Mouse (Mus musculus) kidney, adult 9 months (tissue): ENCODE results near the gene Cygb.

Experiments used
- DNase-seq: peaks from one replicate; pipeline ENCODE4 v3.0.0; 2022

Gene Cygb

DNA sequence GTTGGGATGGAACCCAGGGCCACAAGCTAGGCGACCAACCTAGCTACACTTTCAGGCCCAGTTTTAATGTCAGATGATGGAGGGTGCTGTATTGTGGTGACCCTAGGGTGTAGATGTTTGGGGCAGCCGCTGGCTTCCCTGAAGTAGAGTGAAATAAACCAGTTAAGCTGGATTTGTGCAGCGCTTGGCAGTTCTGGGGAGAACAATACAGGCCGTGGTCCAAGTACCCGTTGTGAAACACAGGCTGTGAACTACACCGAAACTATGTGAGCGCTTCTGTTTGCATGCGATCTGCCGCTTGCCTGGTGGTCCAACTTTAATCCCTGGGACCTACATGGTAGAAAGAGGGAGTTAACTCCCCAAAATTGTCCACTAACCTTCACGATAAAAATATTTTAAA lies 21.2 kb downstream of the Cygb start:
- DNase-seq, result no peak

DNA sequence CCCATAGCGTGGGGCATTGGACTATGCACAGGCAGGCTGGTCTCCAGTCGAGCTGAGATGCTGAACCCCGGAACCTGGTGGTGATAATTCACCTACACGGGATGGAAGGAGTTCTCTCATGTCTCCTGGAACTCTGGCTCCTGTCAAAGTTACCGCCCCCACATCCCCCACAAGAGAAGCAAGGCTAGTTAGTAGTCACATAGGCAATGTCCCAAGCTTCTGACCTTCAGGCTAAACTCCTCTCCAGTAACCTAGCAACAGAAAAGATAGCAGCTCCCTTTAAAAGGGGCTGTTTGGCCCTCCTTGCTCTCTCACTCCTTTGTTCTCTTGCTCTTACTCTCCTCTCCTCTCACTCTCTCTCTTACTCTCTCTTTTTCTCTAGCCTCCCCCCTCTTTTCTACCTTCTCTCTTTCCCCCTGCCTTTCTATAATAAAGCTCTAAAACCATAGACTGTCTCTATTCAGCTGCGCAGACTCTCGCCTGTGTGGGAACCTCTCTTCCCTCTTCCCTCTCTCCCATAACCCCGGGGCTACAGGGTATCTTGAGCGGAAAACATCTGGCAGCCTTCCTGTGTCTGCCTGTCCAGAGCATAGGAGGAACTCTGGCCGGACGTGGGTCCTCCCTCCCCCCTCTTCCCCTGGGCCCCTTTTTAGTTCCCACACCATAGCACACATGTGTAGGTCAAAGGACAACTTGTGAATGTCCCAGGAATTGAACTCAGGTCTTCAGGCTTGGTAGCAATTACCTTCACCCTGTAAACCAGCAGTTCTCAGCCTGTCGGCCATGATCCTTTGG lies 23.7 kb downstream of the Cygb start:
- no peak for DNase-seq

DNA sequence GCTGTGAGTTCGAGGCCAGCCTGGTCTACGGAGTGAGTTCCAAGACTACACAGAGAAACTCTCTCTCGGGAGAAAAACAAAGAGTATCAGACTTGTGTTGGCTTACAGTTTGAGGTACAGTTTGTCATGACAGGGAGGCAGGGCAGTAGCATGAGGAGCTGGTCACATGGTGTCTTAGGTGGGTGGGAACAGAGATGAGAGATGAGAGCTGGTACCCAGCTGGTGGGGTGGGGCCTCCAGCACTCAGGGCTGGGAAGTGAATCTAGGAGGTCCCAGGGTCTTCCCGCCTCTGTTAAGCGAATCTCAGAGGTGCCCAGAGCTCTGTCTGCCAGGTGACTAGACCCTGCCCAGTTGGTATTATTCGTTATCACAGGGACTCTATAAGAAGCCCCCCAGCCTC lies 24.6 kb downstream of the Cygb start:
- DNase-seq, result no peak

DNA sequence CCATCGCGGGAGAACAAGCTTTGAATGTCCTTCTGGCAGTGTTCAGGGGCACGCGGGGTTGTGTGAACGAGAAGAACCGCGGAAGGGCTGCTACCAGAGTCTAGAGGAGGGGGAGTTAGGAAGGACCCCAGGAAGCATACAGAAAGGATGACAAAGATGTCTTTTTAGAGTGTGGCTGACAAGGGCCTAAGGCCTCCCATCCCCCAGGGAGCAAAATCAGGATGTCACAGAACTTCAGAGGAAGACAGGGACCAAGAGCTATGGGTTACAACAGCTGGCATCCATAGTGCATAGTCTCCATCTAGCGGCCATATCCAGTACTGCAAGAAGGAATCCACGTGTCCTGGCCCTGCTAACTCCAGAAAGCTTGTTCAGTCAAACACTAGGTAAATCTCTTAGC lies 25.4 kb downstream of the Cygb start:
- DNase-seq, result peak; percentile 93

DNA sequence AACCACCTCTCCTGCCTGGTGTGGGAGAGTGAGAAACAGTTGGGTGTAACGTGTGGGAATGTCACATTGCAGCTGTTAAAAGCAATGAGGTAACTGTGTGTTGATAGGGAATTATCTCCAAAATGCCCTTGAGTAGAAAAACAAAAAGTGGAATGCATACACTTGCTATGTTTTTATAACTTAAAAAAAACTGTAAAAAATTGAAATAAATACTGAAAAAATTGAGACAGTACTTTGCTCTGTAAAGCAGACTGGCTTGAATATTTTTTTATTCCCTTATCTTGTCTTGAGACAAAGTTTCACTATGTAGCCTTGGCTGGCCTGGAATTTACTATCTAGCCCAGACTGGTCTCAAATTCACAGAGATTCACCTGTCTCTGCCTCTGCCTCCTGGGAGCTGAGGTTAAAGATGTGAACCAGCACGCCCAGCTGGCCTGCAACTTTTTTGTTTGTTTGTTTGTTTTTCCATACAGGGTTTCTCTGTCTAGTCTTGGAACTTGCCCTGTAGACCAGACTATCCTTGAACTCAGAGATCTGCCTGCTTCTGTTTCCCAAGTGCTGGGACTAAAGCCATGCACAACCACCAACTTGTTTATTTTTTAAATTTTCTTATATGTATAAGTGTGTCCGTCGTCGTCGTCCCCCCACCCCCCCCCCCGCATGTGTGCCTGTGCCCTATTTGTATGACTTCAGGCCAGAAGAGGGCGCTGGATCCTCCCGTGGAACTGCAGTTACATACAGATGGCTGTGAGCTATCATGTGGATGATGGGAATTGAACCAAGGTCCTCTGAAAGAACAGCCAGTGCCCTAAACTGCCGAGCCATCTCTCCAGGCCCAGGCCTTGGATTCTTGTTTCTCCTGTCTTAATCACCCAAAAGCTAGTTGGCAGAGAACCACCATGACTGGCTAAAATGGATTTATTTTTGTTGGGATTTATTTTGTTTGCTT lies 26.8 kb downstream of the Cygb start:
- DNase-seq, result peak; percentile 53

DNA sequence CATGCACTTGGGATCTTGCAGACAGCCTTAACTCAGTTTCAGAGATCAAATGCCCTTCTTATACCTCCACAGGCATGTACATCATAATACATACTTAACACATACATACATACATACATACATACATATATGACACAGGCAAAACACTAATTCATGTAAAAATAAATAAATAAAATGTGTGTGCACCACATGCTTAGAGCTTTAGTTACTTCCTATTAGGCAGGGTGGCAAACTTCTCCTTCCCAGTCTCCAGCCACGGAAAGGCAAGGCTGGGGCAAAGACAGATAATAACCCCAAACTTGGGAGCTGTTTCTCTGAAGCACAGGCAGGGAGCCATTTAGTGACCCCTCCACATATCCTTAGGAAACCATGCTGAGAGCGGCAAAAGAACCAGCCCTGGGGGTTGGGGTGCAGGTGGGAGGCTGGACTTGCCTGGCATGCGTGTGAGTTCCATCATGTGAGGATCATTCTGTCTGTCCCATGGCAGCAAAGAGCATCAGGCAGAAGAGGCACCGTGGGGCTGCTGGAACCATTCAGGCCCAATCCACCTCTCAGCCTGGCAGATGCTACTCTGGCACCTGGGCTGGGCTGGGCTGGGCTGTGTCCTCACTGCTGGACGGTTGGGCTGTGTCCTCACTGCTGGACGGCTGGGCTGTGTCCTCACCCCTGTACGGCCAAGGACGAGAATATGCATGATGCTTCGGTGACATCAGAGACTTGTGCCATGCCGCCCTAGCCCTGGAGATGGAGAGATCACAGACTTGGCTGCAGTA lies 27.6 kb downstream of the Cygb start, which contains the start of gene Rhbdf2:
Gene Rhbdf2 (minus strand): TSS at position 721 of the 773 bp plus-strand sequence.
- DNase-seq, result no peak

DNA sequence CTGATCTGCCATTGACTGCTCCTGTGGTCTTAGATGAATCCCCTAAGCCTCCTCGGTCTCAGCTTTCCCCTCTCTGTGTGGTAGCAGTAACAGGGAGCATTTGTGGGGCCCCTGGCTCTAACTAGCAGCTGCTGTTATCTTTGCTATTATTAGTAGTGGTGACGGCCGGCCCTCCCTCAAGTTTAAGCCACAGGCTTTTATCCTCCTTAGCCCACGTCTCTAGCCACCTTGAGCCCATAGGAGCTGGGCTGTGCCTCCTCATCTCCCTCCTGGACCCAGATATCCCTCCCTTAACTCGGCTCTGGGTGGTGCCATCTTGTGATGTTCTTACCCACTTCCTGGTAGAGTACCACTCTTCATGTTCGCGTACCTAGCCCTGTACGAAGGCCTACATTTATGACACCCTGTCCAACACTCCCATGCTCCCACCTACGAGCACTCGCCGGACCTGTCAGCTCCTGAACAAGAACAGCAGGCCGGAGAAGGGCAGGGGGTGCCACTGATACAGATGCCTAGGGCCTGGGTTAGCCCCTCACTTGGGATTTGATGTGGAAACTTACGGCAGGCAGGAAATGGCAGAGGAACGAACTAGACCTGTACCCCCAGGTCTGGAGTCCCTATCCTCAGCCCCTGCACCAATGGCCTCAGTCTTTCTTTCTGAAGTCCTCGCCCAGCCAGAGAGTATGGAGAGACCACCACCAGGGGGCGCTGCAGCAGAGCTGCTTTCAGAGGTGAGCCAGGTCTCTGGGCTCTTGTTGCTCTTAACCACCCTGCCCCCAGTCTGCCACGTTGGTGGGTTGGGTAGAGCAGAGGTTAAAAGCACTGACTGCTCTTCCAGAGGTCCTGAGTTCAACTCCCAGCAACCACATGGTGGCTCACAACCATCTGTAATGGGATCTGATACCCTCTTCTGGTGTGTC lies 28.8 kb downstream of the Cygb start:
- peak; percentile 52 for DNase-seq

DNA sequence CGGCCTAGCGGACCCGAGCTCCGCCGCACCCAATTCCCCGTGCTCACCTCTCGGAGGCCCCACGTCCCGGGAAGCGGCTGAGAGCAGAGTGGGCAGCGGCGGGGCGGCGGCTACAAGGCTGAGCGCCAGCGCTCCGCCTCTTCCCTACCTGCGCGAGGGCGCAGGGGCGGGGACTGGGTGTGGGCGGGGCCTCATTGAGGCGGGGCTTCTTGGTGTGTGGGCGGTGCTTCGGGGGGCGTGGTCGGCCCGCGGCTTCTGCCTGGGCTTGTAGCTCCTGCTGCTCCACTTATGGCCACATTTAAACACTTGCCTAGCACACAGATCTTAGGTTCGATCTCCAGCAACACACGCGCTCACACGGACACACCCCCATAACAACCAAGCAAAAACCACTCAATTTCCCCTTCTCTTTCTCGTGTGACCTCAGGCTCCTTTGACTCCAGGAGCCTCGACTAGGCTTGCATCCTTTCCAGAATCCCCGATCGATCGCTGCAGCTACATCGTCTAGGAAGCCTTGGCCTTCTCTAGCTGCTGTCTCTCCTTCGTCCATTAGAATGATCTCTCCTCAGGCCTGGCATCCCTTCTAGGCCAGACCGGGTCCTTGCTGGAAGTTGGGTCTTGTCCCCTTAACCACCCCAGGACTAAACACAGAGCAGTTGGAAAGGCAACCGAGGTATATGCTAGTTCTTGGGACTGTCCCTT lies 29.8 kb downstream of the Cygb start:
- peak; percentile 93 for DNase-seq

DNA sequence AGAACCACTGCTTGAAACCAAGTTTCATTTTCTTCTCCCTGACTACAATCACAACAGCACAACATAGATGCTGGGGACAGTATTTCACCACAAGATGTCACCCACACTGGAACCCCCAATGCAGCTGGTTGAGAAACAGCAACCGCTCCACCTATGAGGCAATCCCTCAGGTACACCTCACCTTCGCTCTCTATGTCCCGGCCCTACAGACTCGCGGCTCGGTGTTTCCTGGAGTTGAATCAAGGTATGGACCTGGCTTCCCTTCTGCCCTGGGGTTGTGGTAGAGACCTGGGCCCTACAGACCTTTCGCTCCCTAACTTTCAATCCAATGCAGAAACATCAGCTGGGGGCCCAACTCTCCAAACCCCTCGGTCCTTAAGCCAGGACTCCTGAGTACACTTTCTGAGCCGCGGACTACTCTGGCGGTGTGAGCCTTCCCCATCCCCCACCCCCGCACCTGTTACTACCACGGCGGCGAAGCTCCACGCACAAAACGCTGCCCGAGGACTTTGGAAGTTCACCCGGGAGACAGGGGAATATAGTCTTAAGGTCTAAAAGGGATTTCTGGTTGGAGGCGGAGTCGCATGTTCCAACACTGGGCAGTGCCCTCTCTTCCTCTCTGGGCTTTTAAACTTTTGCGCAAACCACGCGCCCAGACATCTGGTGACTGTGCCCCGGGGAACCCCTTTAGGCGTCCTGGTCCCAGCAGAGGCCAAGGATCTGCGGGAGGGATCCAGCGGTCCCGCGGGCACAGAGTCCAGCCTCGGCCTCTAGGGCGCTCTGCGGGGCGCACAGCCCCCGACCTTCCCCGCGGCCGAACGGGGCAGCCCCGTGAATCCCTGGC lies 30.6 kb downstream of the Cygb start:
- peak; percentile 54 for DNase-seq

DNA sequence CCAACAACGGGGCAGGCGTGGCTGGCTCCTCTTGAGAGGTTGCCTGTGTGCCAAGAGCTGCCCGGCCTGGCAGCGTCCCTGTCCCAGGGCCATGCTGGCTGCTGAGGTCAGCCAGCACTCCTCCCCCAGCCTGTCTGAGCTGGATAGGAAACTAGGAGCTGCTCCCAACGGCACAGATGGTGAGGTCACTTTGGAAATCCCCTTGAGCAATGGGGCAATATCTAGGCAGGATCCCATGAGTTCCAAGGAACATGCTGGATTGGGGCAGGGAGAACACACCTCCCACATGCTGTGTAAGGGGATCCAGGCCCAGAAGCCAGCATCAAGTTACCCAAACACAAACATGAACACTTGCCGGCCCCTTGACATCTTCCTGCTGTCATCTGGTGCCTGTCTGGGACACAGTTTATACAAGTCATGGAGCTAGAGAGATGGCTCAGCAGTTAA lies 32.8 kb downstream of the Cygb start:
- DNase-seq, result peak; percentile 86

DNA sequence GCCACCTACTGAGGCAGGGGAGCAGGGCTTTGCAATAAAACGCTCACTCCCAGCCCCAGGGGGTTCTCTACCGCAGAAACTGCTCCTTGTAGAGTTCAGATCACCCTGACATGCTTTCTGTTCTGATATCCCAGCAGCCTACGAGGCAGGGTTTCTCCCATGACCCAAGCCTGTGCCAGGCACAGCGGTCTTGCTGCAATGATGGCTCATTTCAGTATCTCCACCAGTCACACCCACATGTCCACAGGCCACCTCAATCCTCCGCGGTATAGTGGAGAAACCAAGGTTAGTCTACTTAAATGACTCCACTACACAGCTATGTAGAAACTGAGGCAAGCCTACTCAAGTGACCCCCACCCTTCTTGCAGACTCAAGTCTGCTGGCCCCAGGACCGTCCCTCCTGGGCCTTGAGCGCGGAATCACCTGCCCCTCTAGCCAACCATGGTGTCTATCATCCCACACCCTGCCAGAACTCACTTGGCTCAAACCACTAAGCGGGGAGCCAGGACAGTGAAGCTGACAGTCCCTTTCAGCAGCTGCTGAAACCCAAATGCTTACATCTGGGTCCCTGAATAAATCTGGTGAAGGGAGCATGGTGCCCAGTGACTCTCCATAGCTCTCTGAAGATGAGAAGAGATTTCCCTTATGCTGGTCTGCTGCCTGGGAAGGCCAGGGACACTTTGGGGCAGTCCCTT lies 33.4 kb downstream of the Cygb start:
- no peak for DNase-seq

DNA sequence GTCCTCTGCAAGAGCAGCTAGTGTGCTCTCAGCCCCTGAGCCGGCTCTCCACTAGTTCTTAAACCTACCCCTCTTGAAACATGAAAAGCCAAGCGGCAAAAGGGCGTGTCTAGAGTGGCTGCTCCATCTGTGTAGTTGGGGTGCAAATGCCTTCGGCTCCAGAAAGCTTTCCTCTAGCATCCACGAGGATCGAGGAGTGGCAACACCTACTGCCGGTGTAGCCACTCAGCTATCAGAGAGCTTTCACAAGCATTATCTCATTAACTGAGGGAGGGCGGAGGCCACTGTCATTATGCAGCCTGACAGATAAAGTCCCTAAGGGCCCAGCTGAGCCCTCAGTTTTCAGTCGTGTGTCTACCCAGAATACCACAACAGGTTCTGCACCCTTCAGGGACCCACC lies 34.0 kb downstream of the Cygb start:
- DNase-seq, result no peak

DNA sequence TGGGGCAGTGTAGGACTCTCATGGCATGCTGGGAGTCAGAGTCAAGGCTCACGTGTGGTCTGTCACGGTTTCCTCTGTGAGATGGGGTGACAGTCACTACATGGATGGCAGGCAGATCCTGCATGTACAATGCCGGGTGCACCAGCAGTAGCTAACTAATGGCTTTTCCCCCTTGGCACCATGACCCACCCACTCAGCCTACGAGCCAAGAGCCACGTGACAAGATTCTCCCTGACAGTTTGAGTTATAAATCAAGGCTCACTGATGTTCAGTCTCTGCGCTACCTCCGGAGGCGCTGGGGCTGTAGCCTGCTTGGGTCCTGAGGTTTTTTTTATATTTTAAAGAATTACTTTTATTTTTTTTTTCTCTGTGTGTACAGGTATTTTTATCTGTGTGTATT lies 34.6 kb downstream of the Cygb start:
- DNase-seq, result no peak

DNA sequence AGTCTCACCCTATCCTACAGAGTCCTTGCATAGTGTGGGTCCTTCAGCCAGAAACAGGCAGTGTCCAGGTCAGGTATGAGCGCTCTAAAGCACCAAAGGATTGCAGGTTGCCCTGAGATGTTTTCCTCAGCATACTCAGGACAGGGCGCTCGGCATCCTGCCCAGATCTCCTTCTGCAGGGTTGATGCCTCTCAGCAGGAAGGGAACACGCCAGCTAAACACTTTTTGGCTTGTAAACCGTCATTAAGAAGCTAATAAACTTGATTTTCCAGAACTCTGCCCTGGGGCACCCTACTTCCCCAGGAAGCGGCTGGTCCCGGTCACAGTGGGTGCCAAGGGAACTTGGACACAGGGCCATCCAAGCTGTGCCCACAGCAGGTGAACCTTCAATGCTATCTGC lies 35.0 kb downstream of the Cygb start:
- DNase-seq, result peak; percentile 81

DNA sequence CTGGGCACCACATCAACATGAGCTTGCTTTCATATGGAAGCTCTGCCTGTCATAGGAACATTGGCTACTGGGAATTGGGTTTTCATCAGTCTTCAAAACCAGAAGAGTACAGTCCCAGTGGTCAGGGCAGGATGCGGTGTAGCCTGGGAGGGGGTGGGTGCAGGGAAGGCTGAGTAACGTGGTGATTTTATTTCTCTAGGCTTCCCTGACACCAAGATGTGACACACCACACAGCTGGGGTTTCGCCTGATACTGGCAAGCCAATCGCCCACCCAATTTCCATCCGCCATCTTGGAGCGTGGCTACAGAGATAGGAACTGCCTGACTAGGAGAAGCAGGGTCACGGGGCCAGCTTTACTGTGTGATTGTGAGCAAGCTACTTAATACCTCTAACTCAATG lies 35.4 kb downstream of the Cygb start:
- no peak for DNase-seq

DNA sequence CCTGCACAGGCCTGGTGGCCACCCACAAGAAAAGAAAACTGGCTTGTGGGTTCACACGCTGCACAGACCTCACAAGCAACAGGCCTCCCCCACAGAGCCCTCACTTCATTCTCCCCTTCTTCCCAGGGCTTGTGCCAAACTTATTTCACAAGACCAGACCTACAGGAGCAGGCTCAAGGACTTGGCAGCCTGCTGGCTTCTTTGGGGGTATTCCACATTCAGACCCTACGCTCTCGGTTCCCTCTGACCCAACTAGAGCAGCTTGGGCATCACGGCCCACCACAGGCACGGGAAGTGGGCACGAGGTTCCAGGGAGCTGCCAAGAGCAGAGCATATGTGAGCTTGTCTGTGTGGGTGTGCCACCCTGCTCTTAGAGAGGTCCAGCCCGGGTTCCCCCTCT lies 36.5 kb downstream of the Cygb start:
- no peak for DNase-seq

DNA sequence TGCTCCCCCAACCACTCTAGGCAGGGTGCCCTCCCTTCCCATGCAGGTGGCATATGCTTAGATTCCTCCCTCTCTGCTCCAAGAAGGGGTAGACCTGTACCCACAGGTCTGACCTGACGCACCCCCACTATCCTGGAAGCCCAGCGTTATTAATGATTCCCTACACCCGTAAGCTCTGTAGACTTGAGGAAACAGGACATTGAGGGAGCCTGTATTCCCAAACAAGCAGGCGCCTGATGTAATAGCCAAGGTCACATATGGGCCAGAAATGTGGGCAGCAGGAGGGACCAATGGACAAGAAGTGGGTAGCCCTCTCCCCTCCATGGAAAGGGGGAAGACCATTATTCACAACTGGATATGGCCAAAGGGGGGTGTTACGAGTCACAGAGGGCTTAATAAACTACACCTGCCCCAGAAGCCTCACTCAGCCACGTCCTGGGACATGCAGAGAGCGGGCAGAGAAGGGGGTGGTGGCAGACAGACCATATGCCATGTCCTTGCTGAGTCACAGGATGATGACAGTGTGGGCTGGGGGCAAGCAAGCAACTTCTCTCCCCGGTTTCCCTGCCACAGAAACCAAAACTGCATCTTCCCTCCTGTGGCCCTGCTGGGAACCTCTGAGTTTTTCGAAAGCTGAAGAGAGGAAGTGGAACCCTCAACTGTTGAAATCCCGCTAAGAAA lies 37.5 kb downstream of the Cygb start:
- no peak for DNase-seq

DNA sequence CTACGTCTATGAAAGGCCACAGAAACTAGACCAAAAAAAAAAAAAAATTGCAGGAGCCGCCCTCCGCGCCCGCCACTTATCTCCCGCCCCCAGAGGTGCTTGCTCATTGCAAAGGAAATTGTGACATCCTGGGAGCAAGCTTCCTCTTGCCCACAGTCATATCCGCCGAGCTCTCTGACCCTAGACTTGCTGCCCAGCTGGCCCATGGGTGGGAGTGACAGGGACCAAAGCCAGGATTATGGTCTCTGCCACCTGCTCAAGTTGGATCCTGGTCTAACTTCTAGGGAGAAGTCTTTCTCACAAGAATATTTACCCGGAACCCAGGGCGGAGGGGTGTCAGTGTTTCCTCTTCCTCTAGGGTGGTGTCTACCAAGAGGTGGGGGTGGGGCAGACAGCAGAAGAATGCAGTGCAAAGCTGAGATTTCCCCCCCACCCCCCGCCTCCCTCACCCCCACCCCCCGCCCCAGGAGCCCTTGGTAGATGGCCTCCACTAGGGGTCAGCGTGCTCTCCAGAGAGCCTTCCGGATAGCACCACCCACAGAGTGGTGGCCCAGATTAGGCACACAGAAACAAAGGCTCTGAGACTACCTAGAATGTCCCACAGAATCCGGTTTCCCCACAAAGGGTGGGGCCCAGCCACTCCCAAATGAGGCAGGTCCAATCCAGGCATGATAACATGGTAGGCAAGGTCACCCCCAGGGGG lies 38.2 kb downstream of the Cygb start:
- peak; percentile 60 for DNase-seq
